Mouse (Mus musculus): Measurements from ENCODE around the gene Olfr1102.

The Olfr1102 gene

GRCm38 (mm10) chr2:86998098-86998497 lies at the start of gene Olfr1102:
Gene Olfr1102, plus strand, starts transcription at chr2:86998398.
- DNase-seq = no peak

- DNase-seq = no peak
These were observed 37.6 kb upstream of the Olfr1102 start, which contains the start of gene Olfr1099 for GRCm38 (mm10) chr2:86960593-86960992. Gene Olfr1099, minus strand, starts transcription at chr2:86960693.

GRCm38 (mm10) chr2:86979854-86980253 lies 18.3 kb upstream of the Olfr1102 start, which contains the start of gene Olfr1100:
Gene Olfr1100, minus strand, starts transcription at chr2:86979954.
- no peak for DNase-seq

- no peak for DNase-seq
These were observed 7.1 kb upstream of the Olfr1102 start, which contains the start of gene Olfr1101 for GRCm38 (mm10) chr2:86991121-86991520. Gene Olfr1101, minus strand, starts transcription at chr2:86991221.

GRCm38 (mm10) chr2:87026980-87027379 lies 28.8 kb downstream of the Olfr1102 start, which contains the start of gene Olfr1104:
Gene Olfr1104, minus strand, starts transcription at chr2:87027080.
- no peak for DNase-seq

- no peak for DNase-seq
These were observed 38.2 kb downstream of the Olfr1102 start, which contains the start of gene Olfr1105 for GRCm38 (mm10) chr2:87036431-87036830. Gene Olfr1105, minus strand, starts transcription at chr2:87036531.

- DNase-seq = no peak
These were observed 54.0 kb downstream of the Olfr1102 start, which contains the start of gene Olfr1106 for GRCm38 (mm10) chr2:87052173-87052572. Gene Olfr1106, minus strand, starts transcription at chr2:87052273.

All from thymus, postnatal 25 days (tissue).